Mouse (Mus musculus): ENCODE results near the gene Oxct2a. TPM values are rescaled to one million over a fixed set of nuclear protein-coding genes. Genes with fewer than 3 reads are reported as not detected.

Gene Oxct2a
- total and polyA plus RNA-seq, 3 experiments: 0.04 TPM; not detected in 2

GRCm38 (mm10) chr4:123314497-123314896, 8.9 kb downstream of the Oxct2a start:
- Histone ChIP-seq H3K4me3 (ENCODE audit: control insufficient read depth in 1 of 2, insufficient read depth in 1 of 2, low read depth in 2 of 2, low read length in 2 of 2) (no peak overlapping the region), H3K4me1 (ENCODE audit: control insufficient read depth in 1 of 2, insufficient read depth in 2 of 2, low read length in 2 of 2) (0 out of 4 replicates have a peak, but pooled peaks cover 0 to 4% of the 10 kb centered on the region in 2 experiments), H3K27me3 (ENCODE audit: control insufficient read depth in 1 of 2, insufficient read depth in 2 of 2, low read length in 2 of 2) (no peaks in the 10 kb centered on the region), H3K9me3 (replicated peaks; ENCODE audit: insufficient read depth, low read length) (no peaks in the 10 kb centered on the region), H3K27ac (ENCODE audit: control insufficient read depth, low read depth, low read length) (no peak overlapping the region), H3K79me2 (ENCODE audit: control insufficient read depth, insufficient read depth, low read length, poor library complexity) (no peaks in the 10 kb centered on the region), H3K9ac (ENCODE audit: control insufficient read depth, low read depth, low read length, poor library complexity, severe bottlenecking) (no peak overlapping the region), H3K36me3 (ENCODE audit: control insufficient read depth in 1 of 2, insufficient read depth in 2 of 2, low read length in 2 of 2) (0 out of 4 replicates have a peak, but pooled peaks cover 0 to 2% of the 10 kb centered on the region in 2 experiments)
- DNase-seq (ENCODE audit: low read depth, low spot score): no peak
- no peak for TF ChIP-seq RAD21 (IDR thresholded peaks at IDR 0.05; ENCODE audit: low read depth, low read length)
- TF ChIP-seq CHD1 (IDR thresholded peaks at IDR 0.05; ENCODE audit: low read depth, low read length): no peak
- no peak for TF ChIP-seq CHD2 (IDR thresholded peaks at IDR 0.05; ENCODE audit: low read length)
- no peak for TF ChIP-seq BHLHE40 (IDR thresholded peaks at IDR 0.05; ENCODE audit: borderline replicate concordance, low read depth, low read length)
- no peak for TF ChIP-seq KAT2A (conservative IDR thresholded peaks at IDR 0.05; ENCODE audit: low read depth, low read length)
- no peak for TF ChIP-seq TAL1 (IDR thresholded peaks at IDR 0.05; ENCODE audit: low read length)
- no peak for TF ChIP-seq ELF1 (IDR thresholded peaks at IDR 0.05; ENCODE audit: low read depth, low read length)
- TF ChIP-seq RCOR1 (IDR thresholded peaks at IDR 0.05; ENCODE audit: low read depth, low read length): no peak
- TF ChIP-seq POLR2AphosphoS2 (IDR thresholded peaks at IDR 0.05; ENCODE audit: low read length): no peak

- no peak for TF ChIP-seq CTCF (IDR thresholded peaks at IDR 0.05 in 2 of 3, conservative IDR thresholded peaks at IDR 0.05 in 1 of 3; ENCODE audit: control insufficient read depth in 1 of 3, insufficient read depth in 1 of 3, low read depth in 2 of 3, low read length in 3 of 3, poor library complexity in 1 of 3, severe bottlenecking in 1 of 3)
- no peak for DNase-seq (ENCODE audit: low read depth, low spot score)
- no peaks in the 10 kb centered on the region for H3K79me2 ChIP-seq (ENCODE audit: control insufficient read depth, insufficient read depth, low read length, poor library complexity)
- no peak overlapping the region for H3K4me3 ChIP-seq (ENCODE audit: control insufficient read depth in 1 of 2, insufficient read depth in 1 of 2, low read depth in 2 of 2, low read length in 2 of 2)
- no peaks in the 10 kb centered on the region for H3K9me3 ChIP-seq (replicated peaks; ENCODE audit: insufficient read depth, low read length)
- 0 out of 4 replicates have a peak, but pooled peaks cover 0 to 4% of the 10 kb centered on the region in 2 experiments for H3K4me1 ChIP-seq (ENCODE audit: control insufficient read depth in 1 of 2, insufficient read depth in 2 of 2, low read length in 2 of 2)
- no peak overlapping the region for H3K9ac ChIP-seq (ENCODE audit: control insufficient read depth, low read depth, low read length, poor library complexity, severe bottlenecking)
- H3K36me3 ChIP-seq (ENCODE audit: control insufficient read depth in 1 of 2, insufficient read depth in 2 of 2, low read length in 2 of 2): 0 out of 4 replicates have a peak, but pooled peaks cover 0 to 2% of the 10 kb centered on the region in 2 experiments
- H3K27me3 ChIP-seq (ENCODE audit: control insufficient read depth in 1 of 2, insufficient read depth in 2 of 2, low read length in 2 of 2): no peaks in the 10 kb centered on the region
- no peak overlapping the region for H3K27ac ChIP-seq (ENCODE audit: control insufficient read depth, low read depth, low read length)
Observed at GRCm38 (mm10) chr4:123313010-123313409, 10.4 kb downstream of the Oxct2a start.

GRCm38 (mm10) chr4:123311845-123312244, 11.6 kb downstream of the Oxct2a start:
- DNase-seq (ENCODE audit: low read depth, low spot score): no peak
- Histone ChIP-seq H3K9ac (ENCODE audit: control insufficient read depth, low read depth, low read length, poor library complexity, severe bottlenecking) (no peak overlapping the region), H3K36me3 (ENCODE audit: control insufficient read depth in 1 of 2, insufficient read depth in 2 of 2, low read length in 2 of 2) (0 out of 4 replicates have a peak, but pooled peaks cover 0 to 2% of the 10 kb centered on the region in 2 experiments), H3K9me3 (replicated peaks; ENCODE audit: insufficient read depth, low read length) (no peaks in the 10 kb centered on the region), H3K4me3 (ENCODE audit: control insufficient read depth in 1 of 2, insufficient read depth in 1 of 2, low read depth in 2 of 2, low read length in 2 of 2) (no peak overlapping the region), H3K4me1 (ENCODE audit: control insufficient read depth in 1 of 2, insufficient read depth in 2 of 2, low read length in 2 of 2) (0 out of 4 replicates have a peak, but pooled peaks cover 0 to 4% of the 10 kb centered on the region in 2 experiments), H3K79me2 (ENCODE audit: control insufficient read depth, insufficient read depth, low read length, poor library complexity) (no peaks in the 10 kb centered on the region), H3K27me3 (ENCODE audit: control insufficient read depth in 1 of 2, insufficient read depth in 2 of 2, low read length in 2 of 2) (no peaks in the 10 kb centered on the region), H3K27ac (ENCODE audit: control insufficient read depth, low read depth, low read length) (no peak overlapping the region)
- TF ChIP-seq KAT2A (conservative IDR thresholded peaks at IDR 0.05; ENCODE audit: low read depth, low read length): no peak
- TF ChIP-seq TAL1 (IDR thresholded peaks at IDR 0.05; ENCODE audit: low read length): no peak
- no peak for TF ChIP-seq NELFE (IDR thresholded peaks at IDR 0.05; ENCODE audit: low read depth, low read length)
- TF ChIP-seq ZNF384 (IDR thresholded peaks at IDR 0.05; ENCODE audit: low read depth, low read length): no peak
- no peak for TF ChIP-seq MAZ (IDR thresholded peaks at IDR 0.05; ENCODE audit: low read depth, low read length)
- TF ChIP-seq ZKSCAN1 (IDR thresholded peaks at IDR 0.05; ENCODE audit: low read depth, low read length): no peak
- TF ChIP-seq ZC3H11A (IDR thresholded peaks at IDR 0.05; ENCODE audit: low read depth, low read length): no peak
- TF ChIP-seq USF1 (IDR thresholded peaks at IDR 0.05; ENCODE audit: low read depth, low read length): no peak
- no peak for TF ChIP-seq POLR2A (IDR thresholded peaks at IDR 0.05; ENCODE audit: control insufficient read depth in 1 of 2, insufficient read depth in 1 of 2, low read depth in 1 of 2, low read length in 2 of 2, poor library complexity in 1 of 2)
- no peak for TF ChIP-seq CHD1 (IDR thresholded peaks at IDR 0.05; ENCODE audit: low read depth, low read length)
- no peak for TF ChIP-seq RAD21 (IDR thresholded peaks at IDR 0.05; ENCODE audit: low read depth, low read length)
- TF ChIP-seq CTCF (IDR thresholded peaks at IDR 0.05 in 2 of 3, conservative IDR thresholded peaks at IDR 0.05 in 1 of 3; ENCODE audit: control insufficient read depth in 1 of 3, insufficient read depth in 1 of 3, low read depth in 2 of 3, low read length in 3 of 3, poor library complexity in 1 of 3, severe bottlenecking in 1 of 3): no peak
- no peak for TF ChIP-seq CHD2 (IDR thresholded peaks at IDR 0.05; ENCODE audit: low read length)
- TF ChIP-seq SIN3A (IDR thresholded peaks at IDR 0.05; ENCODE audit: low read length): no peak
- TF ChIP-seq MAX (IDR thresholded peaks at IDR 0.05; ENCODE audit: low read length): no peak
- no peak for TF ChIP-seq BHLHE40 (IDR thresholded peaks at IDR 0.05; ENCODE audit: borderline replicate concordance, low read depth, low read length)
- no peak for TF ChIP-seq TBP (IDR thresholded peaks at IDR 0.05; ENCODE audit: low read depth, low read length)
- TF ChIP-seq ETS1 (IDR thresholded peaks at IDR 0.05; ENCODE audit: low read depth, low read length): no peak
- no peak for TF ChIP-seq NRF1 (IDR thresholded peaks at IDR 0.05; ENCODE audit: insufficient read depth, low read depth, low read length, poor library complexity, severe bottlenecking)
- TF ChIP-seq RCOR1 (IDR thresholded peaks at IDR 0.05; ENCODE audit: low read depth, low read length): no peak
